Mouse (Mus musculus): ENCODE measurements at regions not wholly inside any gene's neighbourhood (a gene's known extent, or its start where the extent isn't known, plus 50 kb on each side); places are given as distances from the start of the nearest gene placed in this dataset.

DNA sequence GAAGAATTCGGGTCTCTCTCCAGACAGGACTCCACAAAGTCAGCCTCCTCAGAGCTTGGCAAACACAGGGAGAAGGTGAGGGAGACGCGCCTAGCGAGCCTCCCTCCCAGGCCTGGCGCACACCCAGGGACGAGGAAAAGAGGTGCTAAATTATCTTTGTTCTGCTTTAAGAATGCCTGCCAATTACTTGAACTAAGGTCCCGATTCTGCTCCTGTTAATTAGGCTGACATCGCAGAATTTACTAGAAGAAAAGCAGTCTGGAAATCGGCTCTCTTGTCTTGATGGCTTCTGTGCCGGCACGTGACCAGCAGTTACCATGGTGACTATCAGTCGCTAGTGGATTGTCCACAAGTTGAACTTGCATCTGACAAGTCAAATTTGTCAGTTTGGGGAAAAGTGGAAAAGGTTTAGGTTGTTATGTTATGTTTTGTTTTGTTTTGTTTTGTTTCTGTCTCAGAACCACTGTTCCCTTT lies 152.8 kb downstream of the Bcl2l11 start:
- no peak for TF ChIP-seq POLR2A (IDR thresholded peaks at IDR 0.05; ENCODE audit: control insufficient read depth, low read depth, low read length)
- no peak for TF ChIP-seq CTCF (IDR thresholded peaks at IDR 0.05; ENCODE audit: control insufficient read depth, insufficient read depth, insufficient replicate concordance, low read depth, low read length)
